Mouse (Mus musculus) heart, postnatal 0 days (tissue): Measurements from ENCODE around the gene Rbm47.

ENCODE experiments used
- CTCF ChIP-seq: IDR thresholded peaks from 2 replicates; pipeline ENCODE4 v1.5.1; 2016; ENCODE audit warnings: antibody characterized with exemption, control low read depth, low read depth
- EP300 ChIP-seq: IDR thresholded peaks from 2 replicates; pipeline ENCODE4 v1.6.1; 2016; ENCODE audit warnings: antibody characterized with exemption, low read depth

DNA sequence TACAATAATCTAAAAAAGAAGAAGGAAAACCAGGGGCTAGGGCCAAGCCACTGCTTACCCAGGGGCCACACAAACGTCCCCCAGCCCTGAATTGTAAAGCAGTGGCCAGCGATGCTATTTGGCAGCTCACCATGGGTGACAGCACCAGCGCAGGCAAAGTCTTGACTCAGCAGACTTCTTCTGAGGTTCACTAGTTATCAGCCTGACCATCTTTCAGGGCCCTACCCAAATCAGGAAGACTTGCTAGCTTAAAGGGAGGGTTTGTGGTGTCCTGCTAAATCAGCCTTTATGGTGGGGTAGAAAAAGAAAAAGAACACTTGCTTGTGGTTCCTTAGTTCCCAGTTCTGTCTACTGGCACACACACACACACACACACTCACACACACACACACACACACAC is 67.6 kb downstream of the Rbm47 start:
- TF ChIP-seq CTCF, result no peak
- no peak for TF ChIP-seq EP300
